Mouse (Mus musculus): ENCODE data around the gene Clspn. TPM values are rescaled to one million over a fixed set of nuclear protein-coding genes. Genes with fewer than 3 reads are reported as not detected.

Clspn gene
- polyA plus RNA-seq, 1 experiment = 39.8 TPM

GRCm38 (mm10) chr4:126552136-126552535 is 4.6 kb upstream of the Clspn start:
- no peak overlapping the region for H3K4me3 ChIP-seq (ENCODE audit: low read depth, low read length)
- no peak overlapping the region for H3K9ac ChIP-seq (ENCODE audit: low read depth, poor library complexity, severe bottlenecking)
- H3K27me3 ChIP-seq (ENCODE audit: control insufficient read depth, insufficient read depth, low read length, poor library complexity, severe bottlenecking) = no peaks in the 10 kb centered on the region
- H3K9me3 ChIP-seq (replicated peaks; ENCODE audit: control insufficient read depth, insufficient read depth, low read length, poor library complexity, severe bottlenecking) = no peaks in the 10 kb centered on the region
- H3K4me1 ChIP-seq (ENCODE audit: control insufficient read depth, insufficient read depth, low read length) = no peaks in the 10 kb centered on the region
- H3K27ac ChIP-seq (ENCODE audit: insufficient read depth, low read length) = no peak overlapping the region
- H3K36me3 ChIP-seq (ENCODE audit: control insufficient read depth, insufficient read depth, low read length, poor library complexity, severe bottlenecking) = no peaks in the 10 kb centered on the region
- no peak for TF ChIP-seq EP300 (IDR thresholded peaks at IDR 0.05; ENCODE audit: insufficient read depth, low read depth, low read length)
- no peak for TF ChIP-seq POLR2A (IDR thresholded peaks at IDR 0.05; ENCODE audit: insufficient read depth, low read length)
- no peak for TF ChIP-seq CTCF (IDR thresholded peaks at IDR 0.05; ENCODE audit: low read depth, low read length)

- TF ChIP-seq CTCF (IDR thresholded peaks at IDR 0.05; ENCODE audit: low read depth, low read length) = no peak
- TF ChIP-seq EP300 (IDR thresholded peaks at IDR 0.05; ENCODE audit: insufficient read depth, low read depth, low read length) = no peak
- TF ChIP-seq POLR2A (IDR thresholded peaks at IDR 0.05; ENCODE audit: insufficient read depth, low read length) = no peak
- H3K27ac ChIP-seq (ENCODE audit: insufficient read depth, low read length) = no peak overlapping the region
- no peak overlapping the region for H3K9ac ChIP-seq (ENCODE audit: low read depth, poor library complexity, severe bottlenecking)
- no peaks in the 10 kb centered on the region for H3K4me1 ChIP-seq (ENCODE audit: control insufficient read depth, insufficient read depth, low read length)
- no peaks in the 10 kb centered on the region for H3K9me3 ChIP-seq (replicated peaks; ENCODE audit: control insufficient read depth, insufficient read depth, low read length, poor library complexity, severe bottlenecking)
- H3K4me3 ChIP-seq (ENCODE audit: low read depth, low read length) = no peak overlapping the region
- H3K27me3 ChIP-seq (ENCODE audit: control insufficient read depth, insufficient read depth, low read length, poor library complexity, severe bottlenecking) = no peaks in the 10 kb centered on the region
- H3K36me3 ChIP-seq (ENCODE audit: control insufficient read depth, insufficient read depth, low read length, poor library complexity, severe bottlenecking) = no peaks in the 10 kb centered on the region
These were observed 3.6 kb upstream of the Clspn start for GRCm38 (mm10) chr4:126553105-126553504.

GRCm38 (mm10) chr4:126553685-126554084 is 3.0 kb upstream of the Clspn start:
- TF ChIP-seq EP300 (IDR thresholded peaks at IDR 0.05; ENCODE audit: insufficient read depth, low read depth, low read length) = no peak
- TF ChIP-seq CTCF (IDR thresholded peaks at IDR 0.05; ENCODE audit: low read depth, low read length) = no peak
- TF ChIP-seq POLR2A (IDR thresholded peaks at IDR 0.05; ENCODE audit: insufficient read depth, low read length) = no peak
- no peaks in the 10 kb centered on the region for H3K4me1 ChIP-seq (ENCODE audit: control insufficient read depth, insufficient read depth, low read length)
- no peak overlapping the region for H3K4me3 ChIP-seq (ENCODE audit: low read depth, low read length)
- H3K9ac ChIP-seq (ENCODE audit: low read depth, poor library complexity, severe bottlenecking) = no peak overlapping the region
- no peaks in the 10 kb centered on the region for H3K36me3 ChIP-seq (ENCODE audit: control insufficient read depth, insufficient read depth, low read length, poor library complexity, severe bottlenecking)
- H3K27ac ChIP-seq (ENCODE audit: insufficient read depth, low read length) = no peak overlapping the region
- no peaks in the 10 kb centered on the region for H3K9me3 ChIP-seq (replicated peaks; ENCODE audit: control insufficient read depth, insufficient read depth, low read length, poor library complexity, severe bottlenecking)
- no peaks in the 10 kb centered on the region for H3K27me3 ChIP-seq (ENCODE audit: control insufficient read depth, insufficient read depth, low read length, poor library complexity, severe bottlenecking)

- H3K9me3 ChIP-seq (replicated peaks; ENCODE audit: control insufficient read depth, insufficient read depth, low read length, poor library complexity, severe bottlenecking) = no peaks in the 10 kb centered on the region
- H3K9ac ChIP-seq (ENCODE audit: low read depth, poor library complexity, severe bottlenecking) = no peak overlapping the region
- H3K27me3 ChIP-seq (ENCODE audit: control insufficient read depth, insufficient read depth, low read length, poor library complexity, severe bottlenecking) = no peaks in the 10 kb centered on the region
- TF ChIP-seq CTCF (IDR thresholded peaks at IDR 0.05; ENCODE audit: low read depth, low read length) = no peak
- no peak for TF ChIP-seq POLR2A (IDR thresholded peaks at IDR 0.05; ENCODE audit: insufficient read depth, low read length)
- TF ChIP-seq EP300 (IDR thresholded peaks at IDR 0.05; ENCODE audit: insufficient read depth, low read depth, low read length) = no peak
- H3K36me3 ChIP-seq (ENCODE audit: control insufficient read depth, insufficient read depth, low read length, poor library complexity, severe bottlenecking) = no peaks in the 10 kb centered on the region
- H3K4me3 ChIP-seq (ENCODE audit: low read depth, low read length) = no peak overlapping the region
- H3K4me1 ChIP-seq (ENCODE audit: control insufficient read depth, insufficient read depth, low read length) = no peaks in the 10 kb centered on the region
- H3K27ac ChIP-seq (ENCODE audit: insufficient read depth, low read length) = no peak overlapping the region
These were observed 2.3 kb upstream of the Clspn start for GRCm38 (mm10) chr4:126554462-126554861.

GRCm38 (mm10) chr4:126563798-126564197 is 7.1 kb downstream of the Clspn start:
- TF ChIP-seq CTCF (IDR thresholded peaks at IDR 0.05; ENCODE audit: low read depth, low read length) = no peak
- TF ChIP-seq POLR2A (IDR thresholded peaks at IDR 0.05; ENCODE audit: insufficient read depth, low read length) = no peak
- no peak for TF ChIP-seq EP300 (IDR thresholded peaks at IDR 0.05; ENCODE audit: insufficient read depth, low read depth, low read length)
- Histone ChIP-seq H3K4me1 (ENCODE audit: control insufficient read depth, insufficient read depth, low read length) (no peaks in the 10 kb centered on the region), H3K4me3 (ENCODE audit: low read depth, low read length) (no peak overlapping the region), H3K9me3 (replicated peaks; ENCODE audit: control insufficient read depth, insufficient read depth, low read length, poor library complexity, severe bottlenecking) (no peaks in the 10 kb centered on the region), H3K36me3 (ENCODE audit: control insufficient read depth, insufficient read depth, low read length, poor library complexity, severe bottlenecking) (peaks cover 28% of the 10 kb centered on the region), H3K9ac (ENCODE audit: low read depth, poor library complexity, severe bottlenecking) (no peak overlapping the region), H3K27ac (ENCODE audit: insufficient read depth, low read length) (no peak overlapping the region), H3K27me3 (ENCODE audit: control insufficient read depth, insufficient read depth, low read length, poor library complexity, severe bottlenecking) (no peaks in the 10 kb centered on the region)

- H3K27ac ChIP-seq (ENCODE audit: insufficient read depth, low read length) = no peak overlapping the region
- no peak overlapping the region for H3K4me3 ChIP-seq (ENCODE audit: low read depth, low read length)
- no peaks in the 10 kb centered on the region for H3K4me1 ChIP-seq (ENCODE audit: control insufficient read depth, insufficient read depth, low read length)
- H3K9ac ChIP-seq (ENCODE audit: low read depth, poor library complexity, severe bottlenecking) = no peak overlapping the region
- H3K36me3 ChIP-seq (ENCODE audit: control insufficient read depth, insufficient read depth, low read length, poor library complexity, severe bottlenecking) = peaks cover 34% of the 10 kb centered on the region
- no peaks in the 10 kb centered on the region for H3K27me3 ChIP-seq (ENCODE audit: control insufficient read depth, insufficient read depth, low read length, poor library complexity, severe bottlenecking)
- H3K9me3 ChIP-seq (replicated peaks; ENCODE audit: control insufficient read depth, insufficient read depth, low read length, poor library complexity, severe bottlenecking) = no peaks in the 10 kb centered on the region
- no peak for TF ChIP-seq POLR2A (IDR thresholded peaks at IDR 0.05; ENCODE audit: insufficient read depth, low read length)
- TF ChIP-seq CTCF (IDR thresholded peaks at IDR 0.05; ENCODE audit: low read depth, low read length) = no peak
- TF ChIP-seq EP300 (IDR thresholded peaks at IDR 0.05; ENCODE audit: insufficient read depth, low read depth, low read length) = no peak
These were observed 10.5 kb downstream of the Clspn start for GRCm38 (mm10) chr4:126567243-126567642.
